Mouse (Mus musculus): ENCODE measurements around the gene Hoxb1. TPM values are rescaled to one million over a fixed set of nuclear protein-coding genes. Genes with fewer than 3 reads are reported as not detected.

Hoxb1 gene
- polyA plus RNA-seq, 1 experiment from 2014 or later, result 0.12 TPM

- H3K9me3 ChIP-seq (ENCODE audit: low read length), result no peaks in the 10 kb centered on the region
- no peaks in the 10 kb centered on the region for H3K27me3 ChIP-seq (ENCODE audit: insufficient read depth, low read length)
- WGBS, result under 1% methylated on average over 14 of the region's 14 CpGs
- H3K4me3 ChIP-seq (ENCODE audit: low read length), result peak overlapping the region; percentile 73
- H3K27ac ChIP-seq (ENCODE audit: low read length), result peak overlapping the region; percentile 99
- H3K9ac ChIP-seq (replicated peaks; ENCODE audit: low read length), result peak overlapping the region; percentile 99
- ATAC-seq (ENCODE audit: low FRiP score, low TSS enrichment), result no peak
- peaks cover 39% of the 10 kb centered on the region for H3K4me1 ChIP-seq (ENCODE audit: insufficient read depth, low read length)
- peak overlapping the region; percentile 80 for H3K4me2 ChIP-seq (replicated peaks; ENCODE audit: low read depth, low read length)
- 0 out of 2 replicates have a peak, but pooled peaks cover 5% of the 10 kb centered on the region for H3K36me3 ChIP-seq (ENCODE audit: insufficient read depth, low read length)
Measured at GRCm38 (mm10) chr11:96353522-96353841, 12.1 kb upstream of the Hoxb1 start.

GRCm38 (mm10) chr11:96353939-96354338, 11.6 kb upstream of the Hoxb1 start:
- no peaks in the 10 kb centered on the region for H3K9me3 ChIP-seq (ENCODE audit: low read length)
- peak overlapping the region; percentile 73 for H3K4me3 ChIP-seq (ENCODE audit: low read length)
- no peaks in the 10 kb centered on the region for H3K27me3 ChIP-seq (ENCODE audit: insufficient read depth, low read length)
- H3K4me2 ChIP-seq (replicated peaks; ENCODE audit: low read depth, low read length), result peak overlapping the region; percentile 80
- 0 out of 2 replicates have a peak, but pooled peaks cover 5% of the 10 kb centered on the region for H3K36me3 ChIP-seq (ENCODE audit: insufficient read depth, low read length)
- H3K27ac ChIP-seq (ENCODE audit: low read length), result peak overlapping the region; percentile 95
- H3K9ac ChIP-seq (replicated peaks; ENCODE audit: low read length), result peak overlapping the region; percentile 89
- ATAC-seq (ENCODE audit: low FRiP score, low TSS enrichment), result no peak
- 3% methylated on average over 8 of the region's 8 CpGs for WGBS
- H3K4me1 ChIP-seq (ENCODE audit: insufficient read depth, low read length), result peaks cover 34% of the 10 kb centered on the region

GRCm38 (mm10) chr11:96354376-96354775, 11.2 kb upstream of the Hoxb1 start:
- WGBS, result under 1% methylated on average over 25 of the region's 25 CpGs

GRCm38 (mm10) chr11:96354801-96355311, 10.7 kb upstream of the Hoxb1 start:
- peak overlapping the region; percentile 89 for H3K9ac ChIP-seq (replicated peaks; ENCODE audit: low read length)
- no peaks in the 10 kb centered on the region for H3K27me3 ChIP-seq (ENCODE audit: insufficient read depth, low read length)
- H3K36me3 ChIP-seq (ENCODE audit: insufficient read depth, low read length), result 0 out of 2 replicates have a peak, but pooled peaks cover 5% of the 10 kb centered on the region
- no peaks in the 10 kb centered on the region for H3K9me3 ChIP-seq (ENCODE audit: low read length)
- H3K4me2 ChIP-seq (replicated peaks; ENCODE audit: low read depth, low read length), result peak overlapping the region; percentile 80
- WGBS, result 8% methylated on average over 9 of the region's 9 CpGs
- peaks cover 25% of the 10 kb centered on the region for H3K4me1 ChIP-seq (ENCODE audit: insufficient read depth, low read length)
- H3K27ac ChIP-seq (ENCODE audit: low read length), result peak overlapping the region; percentile 95
- H3K4me3 ChIP-seq (ENCODE audit: low read length), result peak overlapping the region; percentile 73
- ATAC-seq (ENCODE audit: low FRiP score, low TSS enrichment), result no peak

More at GRCm38 (mm10) chr11:96354376-96354775, 11.2 kb upstream of the Hoxb1 start:
- Histone ChIP-seq H3K4me1 (ENCODE audit: insufficient read depth, low read length) (peaks cover 30% of the 10 kb centered on the region), H3K36me3 (ENCODE audit: insufficient read depth, low read length) (0 out of 2 replicates have a peak, but pooled peaks cover 5% of the 10 kb centered on the region), H3K4me3 (ENCODE audit: low read length) (peak overlapping the region; percentile 73), H3K9me3 (ENCODE audit: low read length) (no peaks in the 10 kb centered on the region), H3K27me3 (ENCODE audit: insufficient read depth, low read length) (no peaks in the 10 kb centered on the region), H3K4me2 (replicated peaks; ENCODE audit: low read depth, low read length) (peak overlapping the region; percentile 80), H3K9ac (replicated peaks; ENCODE audit: low read length) (peak overlapping the region; percentile 89), H3K27ac (ENCODE audit: low read length) (peak overlapping the region; percentile 95)
- ATAC-seq (ENCODE audit: low FRiP score, low TSS enrichment), result no peak

GRCm38 (mm10) chr11:96363807-96364206, 1.7 kb upstream of the Hoxb1 start:
- Histone ChIP-seq H3K4me2 (replicated peaks; ENCODE audit: low read depth, low read length) (no peak overlapping the region), H3K36me3 (ENCODE audit: insufficient read depth, low read length) (no peaks in the 10 kb centered on the region), H3K4me1 (ENCODE audit: insufficient read depth, low read length) (peaks cover 34% of the 10 kb centered on the region), H3K27ac (ENCODE audit: low read length) (no peak overlapping the region), H3K9ac (replicated peaks; ENCODE audit: low read length) (no peak overlapping the region), H3K27me3 (ENCODE audit: insufficient read depth, low read length) (peaks cover 23% of the 10 kb centered on the region), H3K9me3 (ENCODE audit: low read length) (no peaks in the 10 kb centered on the region), H3K4me3 (ENCODE audit: low read length) (no peak overlapping the region)
- ATAC-seq (ENCODE audit: low FRiP score, low TSS enrichment), result peak; percentile 88
- 5% methylated on average over 5 of the region's 5 CpGs for WGBS

GRCm38 (mm10) chr11:96366092-96367041, 815 bp downstream of the Hoxb1 start:
- peak; percentile 24; the same call in 1 of the 2 replicates for ATAC-seq (ENCODE audit: low FRiP score, low TSS enrichment)
- Histone ChIP-seq H3K27ac (ENCODE audit: low read length) (no peak overlapping the region), H3K36me3 (ENCODE audit: insufficient read depth, low read length) (no peaks in the 10 kb centered on the region), H3K9ac (replicated peaks; ENCODE audit: low read length) (peak overlapping the region; percentile 47), H3K4me2 (replicated peaks; ENCODE audit: low read depth, low read length) (peak overlapping the region; percentile 53), H3K4me1 (ENCODE audit: insufficient read depth, low read length) (peaks cover 35% of the 10 kb centered on the region), H3K9me3 (ENCODE audit: low read length) (no peaks in the 10 kb centered on the region), H3K27me3 (ENCODE audit: insufficient read depth, low read length) (peaks cover 23% of the 10 kb centered on the region), H3K4me3 (ENCODE audit: low read length) (peak overlapping the region; percentile 36)
- 5% methylated on average over 47 of the region's 47 CpGs for WGBS

GRCm38 (mm10) chr11:96367141-96367540, 1.6 kb downstream of the Hoxb1 start:
- Histone ChIP-seq H3K27ac (ENCODE audit: low read length) (no peak overlapping the region), H3K9ac (replicated peaks; ENCODE audit: low read length) (no peak overlapping the region), H3K27me3 (ENCODE audit: insufficient read depth, low read length) (peaks cover 23% of the 10 kb centered on the region), H3K9me3 (ENCODE audit: low read length) (no peaks in the 10 kb centered on the region), H3K36me3 (ENCODE audit: insufficient read depth, low read length) (no peaks in the 10 kb centered on the region), H3K4me2 (replicated peaks; ENCODE audit: low read depth, low read length) (peak overlapping the region; percentile 53; the same call in 1 of the 2 replicates), H3K4me3 (ENCODE audit: low read length) (peak overlapping the region; percentile 36; the same call in 1 of the 2 replicates), H3K4me1 (ENCODE audit: insufficient read depth, low read length) (peaks cover 40% of the 10 kb centered on the region)
- 45% methylated on average over 6 of the region's 6 CpGs for whole genome bisulfite sequencing
- ATAC-seq (ENCODE audit: low FRiP score, low TSS enrichment), result no peak

GRCm38 (mm10) chr11:96368686-96369085, 3.1 kb downstream of the Hoxb1 start:
- Histone ChIP-seq H3K9me3 (ENCODE audit: low read length) (no peaks in the 10 kb centered on the region), H3K4me1 (ENCODE audit: insufficient read depth, low read length) (peaks cover 39% of the 10 kb centered on the region), H3K4me3 (ENCODE audit: low read length) (no peak overlapping the region), H3K4me2 (replicated peaks; ENCODE audit: low read depth, low read length) (no peak overlapping the region), H3K36me3 (ENCODE audit: insufficient read depth, low read length) (no peaks in the 10 kb centered on the region), H3K9ac (replicated peaks; ENCODE audit: low read length) (no peak overlapping the region), H3K27me3 (ENCODE audit: insufficient read depth, low read length) (peaks cover 23% of the 10 kb centered on the region), H3K27ac (ENCODE audit: low read length) (no peak overlapping the region)
- no peak for ATAC-seq (ENCODE audit: low FRiP score, low TSS enrichment)
- 40% methylated on average over 5 of the region's 5 CpGs for WGBS

- 63% methylated on average over 7 of the region's 7 CpGs for WGBS
- Histone ChIP-seq H3K4me3 (ENCODE audit: low read length) (no peak overlapping the region), H3K27ac (ENCODE audit: low read length) (no peak overlapping the region), H3K27me3 (ENCODE audit: insufficient read depth, low read length) (peaks cover 23% of the 10 kb centered on the region), H3K4me1 (ENCODE audit: insufficient read depth, low read length) (peaks cover 35% of the 10 kb centered on the region), H3K9ac (replicated peaks; ENCODE audit: low read length) (no peak overlapping the region), H3K4me2 (replicated peaks; ENCODE audit: low read depth, low read length) (no peak overlapping the region), H3K9me3 (ENCODE audit: low read length) (no peaks in the 10 kb centered on the region), H3K36me3 (ENCODE audit: insufficient read depth, low read length) (no peaks in the 10 kb centered on the region)
- ATAC-seq (ENCODE audit: low FRiP score, low TSS enrichment), result no peak
Measured at GRCm38 (mm10) chr11:96369140-96369539, 3.6 kb downstream of the Hoxb1 start.
